Mouse (Mus musculus) large intestine, adult 2 months (tissue): Measurements from ENCODE around the gene Vps29. TPM values are rescaled to one million over a fixed set of nuclear protein-coding genes. Genes with fewer than 3 reads are reported as not detected.
A peak's percentile ranks its signal among the peaks of the same experiment; 100 is the strongest.

ENCODE experiments used
- DNase-seq: peaks from one replicate; pipeline ENCODE4 v3.0.0-alpha.2; 2012; ENCODE audit warnings: low read depth, low spot score
- WGBS: fragments of 180-500 bp; shearing (Covaris S2); methylation state at CpG from one replicate; pipeline ENCODE4 v1.1.7; 2018; 5-methylcytosine and 5-hydroxymethylcytosine counted together
- polyA plus RNA-seq: library from polyadenylated mRNA; depleted of rRNA; stranded (reverse); fragments of >200 nt; gene quantifications from 2 replicates; pipeline ENCODE4 v1.2.3, GENCODE M21; 2012

The Vps29 gene
- polyA plus RNA-seq, 1 experiment, result 79.4 TPM

DNA sequence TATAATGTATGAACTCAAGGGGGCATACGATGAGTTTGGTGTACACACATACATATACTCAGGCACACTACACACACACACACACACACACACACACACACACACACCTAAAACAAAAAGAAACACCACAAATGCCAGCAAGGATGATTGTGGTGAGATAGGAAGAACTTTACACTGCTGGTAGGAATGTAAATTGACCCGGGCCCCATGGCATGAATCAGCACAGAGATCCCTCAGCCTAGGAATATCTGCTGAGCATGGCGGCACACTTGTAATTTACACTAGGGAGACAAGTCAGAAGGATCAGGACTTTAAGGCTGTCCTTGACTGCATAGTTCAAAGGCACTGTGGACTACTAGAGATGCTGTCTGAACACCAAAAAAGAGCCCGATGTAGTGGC, 23.9 kb upstream of the Vps29 start:
- DNase-seq, result no peak
- WGBS, result 77% methylated on average over 4 of the region's 4 CpGs

DNA sequence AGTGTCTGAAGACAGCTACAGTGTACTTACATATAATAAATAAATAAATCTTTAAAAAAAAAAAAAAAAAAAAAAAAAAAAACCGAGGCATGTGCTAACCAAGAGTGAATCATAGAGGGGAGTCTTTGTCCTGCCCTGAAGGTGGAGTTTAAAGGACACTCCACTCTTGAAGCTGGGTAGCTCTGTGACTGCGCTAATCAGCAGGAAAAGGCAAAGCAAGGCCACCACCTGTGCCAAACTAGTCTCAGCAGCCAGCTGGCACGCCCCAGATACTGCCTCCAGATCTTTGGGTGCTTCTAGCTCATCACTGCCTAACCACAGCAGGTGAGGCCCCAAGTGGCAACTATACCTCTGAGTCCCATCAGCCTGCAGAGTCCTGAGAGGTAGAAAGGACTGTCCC, 19.5 kb upstream of the Vps29 start:
- 34% methylated on average over 3 of the region's 3 CpGs for WGBS
- DNase-seq, result no peak

DNA sequence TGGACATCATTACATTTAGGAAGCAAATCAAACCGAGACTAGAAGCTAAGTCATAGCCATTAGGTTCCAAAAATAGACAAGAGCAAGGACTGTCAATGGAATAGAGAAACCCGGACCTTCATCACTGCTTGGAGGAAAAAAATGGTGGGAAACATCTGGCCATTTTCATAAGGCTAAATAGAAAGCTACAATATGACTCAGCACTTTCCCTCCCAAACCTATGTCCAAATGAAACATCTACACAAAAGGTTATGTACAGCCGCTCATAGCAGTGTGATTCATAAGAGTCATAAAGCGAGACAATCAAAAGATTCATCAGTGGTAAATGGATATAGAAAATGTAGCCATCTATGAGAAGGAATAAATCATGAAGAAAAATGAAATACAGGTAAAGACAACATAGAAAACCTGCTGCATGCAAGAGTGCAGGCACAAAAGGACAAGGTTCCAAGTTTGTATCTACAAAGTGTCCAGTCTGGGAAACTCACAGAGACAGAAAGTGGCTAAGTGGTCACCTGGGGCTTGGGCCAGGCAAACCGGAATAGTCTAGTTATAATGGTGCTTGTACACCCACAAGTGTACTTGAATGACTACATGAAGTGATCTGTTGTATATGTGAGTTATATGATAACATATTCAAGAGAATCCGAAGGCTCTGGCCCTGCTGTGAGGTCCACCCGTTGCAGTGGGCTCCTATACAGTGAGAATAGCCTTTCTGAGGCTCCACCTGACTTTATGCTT, 17.4 kb upstream of the Vps29 start:
- WGBS, result 77% methylated on average over 7 of the region's 7 CpGs
- no peak for DNase-seq

DNA sequence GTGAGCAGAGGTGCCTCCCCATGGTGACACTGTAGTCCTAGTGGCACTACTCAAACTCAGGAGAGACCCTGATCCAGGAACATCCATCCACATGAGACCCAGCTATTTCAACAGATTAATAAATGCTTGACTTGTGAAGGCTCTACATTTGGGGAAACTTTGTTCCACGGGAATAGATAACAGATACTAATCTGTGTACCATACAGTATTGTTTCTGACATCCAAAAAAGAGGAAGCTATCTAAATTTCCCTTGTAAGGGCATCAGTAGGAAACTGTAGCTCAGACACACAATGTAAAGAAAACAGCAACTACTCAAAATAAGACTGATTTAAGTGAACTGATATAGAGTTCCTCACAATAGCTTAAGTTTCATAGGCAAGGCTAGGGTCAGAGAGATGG, 11.3 kb upstream of the Vps29 start:
- no peak for DNase-seq
- 70% methylated on average over 1 of the region's 1 CpGs for WGBS

DNA sequence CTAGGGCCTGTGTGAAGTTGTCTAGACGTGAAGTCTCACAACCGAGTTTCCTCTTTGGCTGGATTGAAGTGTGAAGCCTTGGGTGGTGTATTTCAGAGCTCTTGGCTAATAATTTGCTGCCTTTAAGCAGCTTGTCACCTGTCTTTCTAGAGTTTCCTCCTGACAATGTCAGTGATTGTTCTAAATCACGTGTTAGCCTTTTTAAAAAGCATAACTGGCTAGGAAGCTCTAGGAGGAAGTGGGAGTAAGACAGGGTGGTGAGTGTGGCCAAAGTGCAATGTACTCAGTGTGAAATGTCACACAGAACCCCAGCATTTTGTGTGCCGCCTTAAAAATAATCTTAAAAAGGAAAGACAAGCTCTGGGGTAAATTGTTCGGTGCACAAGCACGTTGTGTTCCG, 10.4 kb upstream of the Vps29 start:
- peak; percentile 55 for DNase-seq
- 17% methylated on average over 7 of the region's 7 CpGs for WGBS

DNA sequence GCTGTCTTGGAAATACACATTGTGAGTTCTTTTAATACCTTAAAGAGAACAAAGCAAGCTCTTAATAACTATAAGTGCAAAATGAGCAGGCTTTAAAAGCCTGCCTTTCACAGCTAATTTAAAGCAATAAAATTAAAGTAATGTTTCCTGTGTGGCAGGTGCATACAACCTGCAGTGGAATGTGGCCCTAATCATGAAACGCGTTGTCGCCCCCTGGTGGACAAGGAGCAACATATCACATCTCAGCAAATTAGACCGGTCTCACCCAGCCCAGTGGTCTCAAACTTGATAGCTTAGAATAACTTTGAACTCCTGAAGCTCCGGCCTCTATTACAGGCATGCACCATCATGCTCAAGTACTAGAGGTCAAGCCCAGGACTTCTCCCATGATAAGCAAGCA, 9.9 kb upstream of the Vps29 start:
- WGBS, result 4% methylated on average over 5 of the region's 5 CpGs

DNA sequence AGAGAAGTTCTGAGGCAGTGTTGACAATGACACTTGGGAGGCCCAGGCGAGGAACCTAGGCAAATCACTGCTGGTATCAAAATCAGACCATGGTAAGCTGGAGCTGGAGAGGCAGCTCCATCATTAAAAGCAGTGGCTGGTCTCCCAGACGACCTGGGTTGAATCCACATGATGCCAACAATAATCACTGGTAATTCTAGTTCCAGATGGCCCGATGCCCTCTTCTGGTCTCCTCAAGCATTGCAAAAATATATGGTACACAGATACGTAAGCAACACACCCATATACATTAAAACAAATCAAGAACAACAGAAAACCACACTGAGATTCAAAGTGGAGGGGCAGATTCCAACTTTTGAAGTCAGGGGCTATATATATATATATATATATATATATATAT, 8.4 kb upstream of the Vps29 start:
- no peak for DNase-seq
- WGBS, result 80% methylated on average over 4 of the region's 4 CpGs

More for the DNA sequence above, 9.9 kb upstream of the Vps29 start:
- peak; percentile 80 for DNase-seq

DNA sequence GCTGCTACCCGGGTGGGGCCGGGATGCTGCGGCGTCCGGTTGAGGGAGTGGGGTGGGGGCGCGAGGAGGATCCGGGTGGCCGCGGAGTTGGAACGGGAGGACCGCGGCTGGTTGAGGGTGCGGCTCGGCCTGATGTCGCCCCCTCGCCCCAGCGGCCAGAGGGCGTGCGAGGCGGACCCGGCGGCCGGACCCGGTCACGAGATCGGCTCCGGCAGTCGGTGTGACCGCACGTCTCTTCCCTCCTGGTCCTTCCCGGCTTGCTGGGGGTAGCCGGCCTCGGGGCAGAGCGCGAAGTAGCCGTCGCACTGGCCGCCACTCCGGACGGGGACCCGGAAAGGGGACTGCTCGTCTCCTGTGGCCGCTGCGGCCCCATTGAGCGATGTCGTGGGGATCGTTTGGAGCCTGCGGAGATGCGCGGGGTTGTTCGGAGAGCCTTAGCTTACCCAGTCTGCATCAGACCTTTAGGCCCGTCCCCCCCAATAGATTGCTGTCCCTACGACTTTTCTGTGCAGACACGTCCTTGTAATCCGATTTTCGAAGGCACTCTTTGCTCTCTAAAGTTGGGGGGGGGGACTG, 411 bp downstream of the Vps29 start:
- DNase-seq, result no peak
- under 1% methylated on average over 51 of the region's 57 CpGs for WGBS

DNA sequence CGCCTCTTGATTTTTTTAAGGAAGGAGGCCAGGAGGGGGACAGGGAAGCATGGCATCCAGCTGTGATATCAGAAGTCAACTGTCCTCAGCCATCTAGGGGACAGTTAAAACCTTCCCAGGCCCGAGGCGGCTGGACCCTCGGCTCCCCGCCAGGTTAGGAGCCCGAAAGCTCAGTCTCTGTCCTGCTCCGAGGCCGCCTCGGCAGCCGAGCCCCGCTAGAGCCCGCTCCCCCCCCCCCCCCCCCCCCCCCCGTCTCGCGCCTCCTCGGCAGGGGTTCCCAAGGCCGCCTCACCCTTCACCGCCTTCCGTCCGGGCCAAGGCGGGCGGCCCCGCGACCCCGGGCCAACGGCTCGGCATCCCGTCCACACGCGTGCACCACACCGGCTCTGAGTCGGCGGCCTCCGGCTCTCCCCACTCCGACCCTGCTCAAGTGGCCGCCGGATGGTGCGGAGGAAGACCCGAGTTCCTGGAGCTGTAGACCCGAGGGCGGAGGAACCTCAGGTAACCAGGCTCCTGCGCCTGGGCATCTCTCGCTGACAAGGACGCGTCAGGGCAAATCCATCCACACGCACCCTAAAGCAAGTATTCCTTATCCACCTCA, 17.5 kb downstream of the Vps29 start, which contains the start of gene Gpn3:
TSS of gene Gpn3 (plus strand) at position 286 of the 601 bp plus-strand sequence.
- no peak for DNase-seq
- WGBS, result under 1% methylated on average over 38 of the region's 46 CpGs

DNA sequence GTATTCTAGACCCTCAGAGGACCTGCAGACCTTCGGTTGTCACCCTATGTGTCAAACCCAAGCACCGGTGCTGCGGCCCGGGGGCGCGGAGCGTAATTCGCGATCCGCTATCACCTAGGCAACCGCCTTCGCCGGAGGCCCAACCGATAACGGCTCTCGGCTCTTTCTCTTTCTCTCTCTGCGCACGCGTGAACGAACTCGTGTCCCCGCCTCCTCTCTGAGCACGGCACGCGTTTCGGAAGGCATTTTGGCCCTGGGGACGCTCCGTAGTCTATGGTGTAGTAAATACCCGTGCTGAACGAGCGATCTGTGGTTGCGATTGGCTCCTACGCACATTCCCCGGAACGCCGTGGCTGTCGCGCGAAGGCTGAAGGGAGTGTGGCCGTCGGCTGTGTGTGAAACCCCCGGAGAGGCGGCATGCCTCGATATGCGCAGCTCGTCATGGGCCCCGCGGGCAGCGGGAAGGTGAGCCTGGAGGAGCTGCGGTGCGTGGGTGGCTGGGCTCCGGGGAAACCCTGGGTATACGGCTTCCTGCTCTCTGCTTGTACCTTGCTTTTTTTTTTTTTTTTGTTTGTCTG, 18.1 kb downstream of the Vps29 start, which contains the start of gene Fam216a:
TSS of gene Fam216a (minus strand) at position 173 of the 578 bp plus-strand sequence.
- under 1% methylated on average over 53 of the region's 53 CpGs for WGBS
- peak; percentile 99 for DNase-seq

DNA sequence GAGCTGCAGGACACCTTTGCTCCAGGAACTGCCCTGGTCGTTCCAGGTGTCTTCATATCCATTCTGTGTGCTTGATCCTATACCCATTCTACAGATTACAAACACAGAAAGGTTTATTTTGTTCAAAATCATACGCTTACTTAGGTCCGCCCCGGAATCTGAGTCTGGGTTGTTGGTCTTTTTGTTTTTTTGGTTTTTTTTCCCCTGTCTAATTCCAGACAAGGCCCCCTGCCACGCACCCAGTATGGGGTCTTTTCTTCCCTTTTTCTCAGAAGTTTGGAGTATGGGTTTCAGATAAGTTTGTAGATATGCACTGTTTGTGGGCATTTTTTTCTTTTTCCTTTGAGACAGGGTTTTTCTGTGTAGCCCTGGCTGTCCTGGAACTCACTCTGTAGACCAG, 18.7 kb downstream of the Vps29 start:
- WGBS, result 4% methylated on average over 5 of the region's 5 CpGs

DNA sequence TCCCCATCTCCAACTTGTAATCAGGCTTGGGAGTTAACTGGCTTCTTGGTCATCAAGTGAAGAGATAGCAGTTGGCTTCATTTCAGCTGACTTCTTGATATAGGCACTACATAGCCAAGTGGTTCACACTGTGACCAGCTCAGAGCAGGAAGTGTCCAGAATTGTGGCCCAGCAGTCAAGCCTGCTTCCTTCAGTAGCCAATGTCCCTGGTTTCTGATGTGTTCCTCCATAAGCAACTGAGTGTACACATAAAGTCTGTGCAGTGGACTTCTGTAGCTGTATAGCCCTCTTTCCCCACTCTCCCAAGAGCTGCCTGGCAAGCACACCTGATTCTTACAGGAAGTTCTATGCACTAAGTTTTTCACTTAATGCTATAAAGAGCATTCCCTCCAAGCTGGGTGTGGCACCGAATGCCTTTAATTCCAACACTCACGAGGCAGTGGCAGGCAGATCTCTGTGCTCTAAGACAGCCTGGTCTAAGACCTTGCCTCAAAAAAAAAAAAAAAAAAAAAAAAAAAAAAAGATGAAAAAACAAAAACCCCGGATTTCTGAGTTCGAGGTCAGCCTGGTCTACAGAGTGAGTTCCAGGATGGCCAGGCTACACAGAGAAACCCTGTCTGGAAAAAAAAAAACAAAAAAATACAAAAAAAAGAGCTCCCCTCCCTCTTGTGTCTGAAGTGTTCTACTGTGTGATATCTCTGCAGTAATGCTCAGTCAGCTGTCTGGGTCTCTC, 23.1 kb downstream of the Vps29 start:
- no peak for DNase-seq
- WGBS, result 76% methylated on average over 4 of the region's 4 CpGs

More for the DNA sequence above, 18.7 kb downstream of the Vps29 start:
- no peak for DNase-seq

DNA sequence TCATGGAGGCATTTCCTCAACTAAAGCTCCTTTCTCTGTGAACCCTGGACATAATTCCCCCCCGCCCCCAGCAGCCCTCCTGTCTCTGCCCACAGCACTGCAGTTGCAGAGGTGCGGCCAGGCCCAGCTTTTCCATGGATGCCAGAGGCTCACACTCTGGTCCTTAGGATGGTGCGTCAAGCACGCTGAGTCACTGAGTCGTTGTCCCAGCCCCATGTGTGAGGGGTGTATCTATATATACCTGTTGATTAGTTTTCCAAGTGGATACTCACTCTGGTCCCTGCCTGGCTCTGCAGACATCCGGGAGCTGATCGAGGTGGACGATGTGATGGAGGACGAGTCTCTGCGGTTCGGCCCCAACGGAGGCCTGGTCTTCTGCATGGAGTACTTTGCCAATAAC, 24.0 kb downstream of the Vps29 start:
- no peak for DNase-seq
- 93% methylated on average over 12 of the region's 12 CpGs for WGBS

DNA sequence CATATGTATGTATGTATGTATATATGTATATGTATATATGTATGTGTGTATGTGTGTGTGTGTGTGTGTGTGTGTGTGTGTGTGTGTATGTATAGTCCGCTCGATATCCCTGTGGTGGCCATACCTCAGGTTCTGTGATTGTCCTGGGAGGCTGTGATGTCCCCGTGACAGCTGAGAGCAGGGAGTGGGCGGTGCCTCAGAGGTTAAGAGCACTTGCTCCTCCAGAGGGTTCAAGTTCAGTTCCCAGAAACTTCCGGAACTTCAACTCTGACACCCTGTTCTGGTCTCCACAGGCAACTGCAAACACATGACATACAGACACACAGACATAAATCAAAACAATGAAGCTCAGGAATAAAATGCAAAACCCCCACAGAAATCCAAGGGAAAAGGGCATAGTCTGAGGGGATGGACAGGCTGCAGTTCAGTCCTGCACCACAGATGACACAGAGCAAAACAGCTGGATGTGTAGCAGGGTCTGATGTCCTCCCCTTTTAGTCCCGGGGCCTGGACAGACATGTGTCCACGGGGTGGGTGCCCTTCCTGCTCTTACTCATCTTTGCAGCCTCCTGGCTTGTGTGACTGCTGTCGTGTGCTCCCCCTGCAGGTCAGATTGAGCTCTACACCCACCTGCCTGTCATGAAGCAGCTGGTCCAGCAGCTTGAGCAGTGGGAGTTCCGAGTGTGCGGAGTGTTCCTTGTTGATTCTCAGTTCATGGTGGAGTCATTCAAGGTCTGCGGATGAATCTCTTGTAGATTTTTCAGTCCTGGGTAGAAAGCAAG, 25.4 kb downstream of the Vps29 start:
- 44% methylated on average over 11 of the region's 11 CpGs for WGBS
- no peak for DNase-seq

DNA sequence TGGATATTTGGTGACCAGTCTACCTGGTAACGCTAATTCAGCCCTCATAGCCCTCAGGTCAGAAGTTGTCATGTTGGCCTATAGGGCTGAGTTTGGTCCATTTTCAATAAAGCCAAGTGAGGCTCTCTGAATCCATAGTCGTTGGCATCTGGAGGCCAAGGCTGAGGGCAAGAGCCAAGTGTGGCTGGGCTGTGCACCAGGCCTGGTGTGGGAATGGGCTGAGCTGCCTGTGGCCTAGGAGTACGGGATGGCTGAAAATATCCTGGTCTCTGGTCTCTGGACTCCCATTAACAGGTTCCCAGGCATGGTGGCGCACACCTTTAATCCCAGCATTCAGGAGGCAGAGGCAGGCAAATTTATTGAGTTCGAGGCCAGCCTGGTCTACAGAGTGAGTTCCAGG, 35.8 kb downstream of the Vps29 start:
- no peak for DNase-seq
- 91% methylated on average over 5 of the region's 5 CpGs for WGBS

DNA sequence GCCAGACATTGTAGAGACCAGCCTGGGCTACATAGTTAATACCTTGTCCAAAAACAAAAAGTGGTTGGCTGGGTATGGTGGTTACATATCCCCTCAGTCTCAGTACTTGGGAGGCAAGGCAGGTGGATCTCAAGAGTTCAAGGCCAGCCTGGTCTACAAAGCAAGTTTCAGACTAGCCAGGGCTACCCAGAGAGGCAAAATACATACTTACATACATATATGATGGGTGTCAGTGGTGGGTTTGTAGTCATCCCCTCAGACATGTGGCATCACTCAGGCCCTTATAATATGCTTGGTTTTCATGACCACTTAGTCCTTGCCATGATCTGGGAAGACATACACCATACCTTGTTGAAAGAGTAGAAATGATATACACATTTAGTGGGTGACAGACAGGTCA, 36.5 kb downstream of the Vps29 start:
- no peak for DNase-seq

DNA sequence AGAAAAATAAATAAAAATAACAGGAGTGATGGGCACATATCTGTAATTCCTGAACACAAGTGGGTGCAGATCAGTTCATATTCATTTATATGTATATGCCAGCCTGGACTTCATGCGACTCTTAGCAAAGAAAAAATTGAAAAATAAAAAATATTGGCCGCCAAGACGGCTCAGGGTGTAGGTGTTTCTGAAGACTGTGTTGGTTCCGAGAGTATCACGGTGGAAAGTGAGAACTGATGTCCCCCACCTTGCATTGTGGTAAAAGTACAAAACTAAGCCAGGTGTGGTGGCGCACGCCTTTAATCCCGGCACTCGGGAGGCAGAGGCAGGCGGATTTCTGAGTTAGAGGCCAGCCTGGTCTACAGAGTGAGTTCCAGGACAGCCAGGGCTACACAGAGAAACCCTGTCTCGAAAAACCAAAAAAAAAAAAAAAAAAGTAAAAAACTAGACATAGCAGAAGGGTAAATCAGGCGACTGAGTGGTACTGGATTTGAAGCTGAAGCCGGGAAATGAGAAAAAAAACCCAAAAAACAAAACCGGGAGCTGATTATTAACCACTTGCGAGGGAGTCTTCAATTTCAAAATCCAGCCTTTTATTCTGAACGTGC, 37.1 kb downstream of the Vps29 start:
- no peak for DNase-seq
- 47% methylated on average over 15 of the region's 16 CpGs for WGBS

DNA sequence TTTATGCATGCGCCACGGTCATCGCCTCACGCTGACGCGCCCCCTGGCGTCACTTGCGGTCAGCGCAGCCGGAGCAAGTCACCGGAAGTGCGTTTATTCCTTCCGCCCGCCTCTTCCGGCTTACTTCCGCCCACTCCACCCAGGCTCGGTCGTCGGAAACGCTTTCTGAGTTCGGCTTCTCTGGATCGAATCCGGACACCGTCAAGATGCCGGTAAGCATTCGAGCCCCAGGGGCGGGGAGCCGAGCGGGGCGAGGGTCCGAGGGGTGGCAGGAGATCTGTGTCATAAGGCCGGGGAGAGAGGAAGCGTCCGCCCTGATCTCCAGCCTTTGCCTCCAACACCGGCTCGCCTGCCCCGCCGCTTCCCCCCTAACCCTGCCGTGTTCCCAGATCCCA, 37.6 kb downstream of the Vps29 start, which contains the start of gene Arpc3:
TSS of gene Arpc3 (plus strand) at position 93 of the 395 bp plus-strand sequence.
- under 1% methylated on average over 39 of the region's 39 CpGs for WGBS
- DNase-seq, result peak; percentile 67
